Mouse (Mus musculus): ENCODE data around the gene Terb1.

The Terb1 gene

DNA sequence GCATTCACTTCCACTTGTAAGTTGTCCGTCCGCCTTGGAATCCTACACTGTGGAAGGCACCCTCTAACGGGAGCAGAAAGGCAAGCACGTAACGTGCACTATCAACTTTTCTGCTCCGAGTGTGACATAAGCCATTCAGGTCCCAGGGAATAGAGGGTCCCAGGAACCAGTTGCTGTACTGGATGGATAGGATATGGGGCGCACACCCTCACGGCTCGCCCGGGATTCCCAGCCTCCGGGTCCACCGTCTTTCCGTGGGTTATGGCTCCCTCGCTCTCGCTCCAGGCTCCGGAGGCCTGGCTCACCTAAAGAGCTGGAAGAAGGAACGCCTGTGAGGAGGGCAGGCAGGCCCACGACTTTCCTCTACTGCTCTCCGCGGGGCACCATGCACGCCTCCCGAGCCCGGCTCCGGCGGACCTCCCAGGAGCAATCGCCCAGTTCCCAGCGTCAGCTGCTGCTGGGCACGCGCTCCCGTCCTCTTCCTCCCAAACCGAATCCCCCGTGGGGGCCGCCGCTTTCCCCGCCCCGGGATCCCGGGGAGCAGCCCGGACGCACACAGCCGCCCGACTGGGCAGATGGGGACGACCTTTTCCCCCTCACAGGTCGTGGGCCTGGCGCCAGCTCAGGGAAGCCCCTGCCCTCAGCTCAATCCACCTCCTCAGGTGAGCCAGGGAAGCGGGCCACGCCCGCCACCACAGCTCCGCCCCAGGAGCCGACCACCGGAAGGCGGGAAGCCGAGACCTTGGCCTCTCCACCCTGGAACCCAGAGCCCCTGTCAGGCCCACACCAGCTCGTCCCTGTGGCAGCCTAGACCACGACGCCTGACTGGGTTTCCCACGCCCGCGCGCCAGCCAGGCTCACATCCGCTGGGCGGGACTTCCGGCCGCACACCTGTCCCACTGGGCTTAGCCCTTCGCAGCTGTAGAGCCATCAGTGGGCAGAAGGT, at the start of gene Terb1:
Gene Terb1 (minus strand): TSS at position 850 of the 946 bp plus-strand sequence.
- in situ Hi-C loops (cut with MboI, MseI), result no loop called here

DNA sequence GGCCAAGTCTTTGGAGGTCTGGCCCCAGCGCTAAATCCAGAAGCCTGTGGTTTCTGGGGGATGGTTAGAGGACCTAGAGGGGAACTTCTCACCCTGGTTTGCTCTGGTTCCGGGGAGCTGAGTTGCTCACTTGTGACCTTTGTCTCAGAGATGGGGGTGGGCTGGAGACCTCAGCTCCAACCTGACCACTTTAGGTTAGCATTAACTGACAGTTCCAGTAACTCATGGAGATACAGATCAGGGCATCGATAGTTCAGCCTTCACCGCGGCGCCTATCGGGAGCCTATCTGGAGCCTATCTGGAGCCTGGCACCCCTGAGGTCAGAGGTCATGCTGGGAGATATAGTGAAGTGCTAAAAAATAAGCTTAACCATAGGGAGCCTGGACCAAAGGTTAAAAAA, 47.5 kb upstream of the Terb1 start:
- in situ Hi-C loops (cut with MboI, MseI), result no loop called here

DNA sequence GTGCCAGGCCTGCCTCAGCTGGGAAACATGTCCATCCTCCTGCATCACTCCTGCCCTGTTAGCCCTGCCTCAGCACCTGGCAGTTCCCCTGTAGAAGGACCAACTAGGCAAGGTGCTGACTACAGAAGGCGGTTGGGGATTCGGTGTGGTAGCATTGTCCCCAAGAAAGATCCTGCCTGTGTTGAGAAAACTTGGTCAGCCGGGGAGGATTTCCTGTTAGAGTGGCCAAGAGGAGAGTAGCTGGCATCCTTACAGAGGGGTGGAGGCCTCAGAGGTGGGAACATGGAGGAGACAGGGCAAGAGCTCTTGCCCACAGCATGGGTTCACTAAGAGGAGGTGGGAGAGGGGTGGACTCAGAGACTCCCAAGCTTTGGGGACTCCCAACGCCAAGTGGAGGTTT, 45.5 kb upstream of the Terb1 start:
- in situ Hi-C loops (cut with MboI, MseI), result no loop called here

DNA sequence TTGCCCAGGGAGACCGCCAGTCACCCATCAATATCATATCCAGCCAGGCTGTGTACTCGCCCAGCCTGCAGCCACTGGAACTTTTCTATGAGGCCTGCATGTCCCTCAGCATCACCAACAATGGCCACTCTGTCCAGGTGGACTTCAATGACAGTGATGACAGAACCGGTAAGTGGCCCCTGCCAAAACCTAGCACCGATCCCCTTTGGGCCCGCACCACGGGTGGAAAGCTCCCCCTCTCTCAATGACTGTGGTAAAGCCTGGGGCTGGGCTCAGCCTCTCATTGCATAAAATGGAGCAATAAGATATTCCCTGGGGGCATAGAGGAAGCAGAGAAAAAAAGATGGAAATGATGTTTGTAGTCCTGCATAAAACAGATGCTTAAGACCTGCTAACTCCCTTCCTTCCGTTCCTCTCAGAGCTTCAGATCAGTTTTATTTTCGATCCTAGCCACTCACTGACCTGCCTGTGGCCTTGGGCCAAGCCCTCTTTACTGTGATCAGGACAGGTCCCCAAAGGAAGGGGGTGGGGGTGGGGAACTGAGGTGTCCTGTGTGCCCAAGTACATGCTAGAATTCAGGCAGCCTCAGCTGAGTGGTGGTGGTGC, 33.8 kb upstream of the Terb1 start:
- in situ Hi-C loops (cut with MboI, MseI), result no loop called here

DNA sequence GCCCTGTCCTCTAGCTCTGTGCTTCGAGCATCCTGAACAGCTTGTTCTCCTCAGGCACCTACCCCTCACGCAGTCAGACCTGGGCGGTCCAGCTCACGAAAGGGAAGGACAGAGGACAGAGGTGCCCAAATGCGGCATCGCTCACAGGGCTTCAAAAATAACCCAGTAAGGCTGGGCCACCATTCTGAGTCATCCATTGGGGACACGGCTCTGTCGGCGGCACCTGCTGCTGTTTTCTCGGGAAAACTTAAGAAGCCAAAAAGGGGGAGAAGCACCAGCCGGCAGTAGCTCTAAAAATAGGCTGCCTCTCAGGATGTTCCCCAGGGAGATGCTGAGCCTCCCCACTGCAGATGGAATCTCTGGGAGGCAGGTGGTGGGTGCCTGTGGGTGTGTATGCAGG, 32.5 kb upstream of the Terb1 start:
- in situ Hi-C loops (cut with MboI, MseI), result no loop called here

DNA sequence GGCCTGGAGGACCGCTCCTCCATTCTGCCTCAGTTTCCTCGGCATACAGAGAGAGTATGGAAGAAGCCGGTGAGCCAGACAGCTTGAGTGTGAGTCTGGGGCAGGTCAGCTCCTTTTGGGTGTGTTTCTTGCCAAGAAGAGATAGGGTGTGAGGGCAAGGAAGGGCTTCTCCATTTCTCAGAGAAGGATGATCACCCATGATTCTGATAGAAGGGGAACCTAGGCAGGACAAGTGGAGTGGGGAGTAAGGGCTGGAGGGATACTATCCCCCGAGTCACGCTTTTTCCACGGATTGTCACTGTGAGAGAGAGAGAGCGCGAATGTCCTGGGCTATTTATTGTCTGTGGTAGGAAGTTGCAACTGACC, 31.8 kb upstream of the Terb1 start:
- in situ Hi-C loops (cut with MboI, MseI), result no loop called here

DNA sequence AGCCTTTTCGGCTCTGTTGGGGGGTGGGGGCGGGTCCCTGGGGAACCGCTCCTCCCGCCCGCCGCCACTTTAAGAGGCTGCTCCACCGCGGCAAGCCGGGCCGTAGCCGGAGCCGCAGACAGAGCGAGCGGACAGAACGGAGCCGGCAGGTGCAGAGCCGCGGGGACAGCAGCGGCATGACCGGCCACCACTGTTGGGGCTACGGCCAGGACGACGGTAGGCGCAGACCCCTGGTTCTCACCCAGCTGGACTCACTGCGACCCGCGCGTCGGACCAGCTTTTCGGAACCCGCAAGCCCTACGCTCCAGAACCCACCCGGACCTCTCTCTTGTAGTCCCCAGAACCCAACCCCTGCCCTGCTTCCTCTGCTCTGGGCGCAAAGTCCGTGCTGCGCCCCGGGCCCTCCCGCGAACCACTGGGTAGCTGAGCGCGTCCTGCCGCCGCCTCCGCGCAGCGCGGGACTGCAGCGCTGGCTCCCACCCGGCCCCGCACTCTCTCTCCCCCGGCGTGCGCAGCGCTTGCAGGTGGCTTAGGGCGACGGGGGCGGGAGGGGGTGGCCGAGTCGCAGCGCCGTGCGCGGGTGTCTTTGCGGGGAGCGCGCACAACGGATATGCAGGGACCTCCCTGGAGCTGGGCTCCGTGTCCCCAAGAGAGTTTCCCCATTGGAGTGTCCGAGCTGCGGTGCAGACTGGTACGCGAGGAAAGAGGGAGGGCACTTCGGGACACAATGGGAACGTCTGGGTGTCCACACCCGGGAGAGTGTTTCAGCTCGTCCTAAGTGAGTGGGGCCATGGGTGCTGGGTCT, 31.2 kb upstream of the Terb1 start:
- in situ Hi-C loops (cut with MboI, MseI), result no loop called here

DNA sequence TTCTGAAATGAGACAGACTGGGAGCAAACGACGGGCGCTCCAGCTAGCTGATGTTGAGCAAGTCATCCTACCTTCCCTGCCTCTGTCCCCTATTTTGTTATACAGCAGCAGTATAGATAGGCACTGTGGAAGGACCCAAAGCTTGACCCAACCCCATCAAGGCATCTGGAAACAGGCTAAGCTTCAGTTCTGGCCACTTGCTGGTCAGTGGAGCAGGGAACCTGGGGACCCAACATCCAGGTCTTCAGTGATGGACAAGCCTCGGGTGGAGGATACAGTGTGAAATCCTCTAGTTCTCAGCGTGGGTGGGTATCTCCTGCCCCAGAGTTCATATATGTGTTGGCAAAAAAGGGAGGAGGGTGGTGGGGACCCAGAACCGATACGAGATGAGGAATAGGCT, 30.5 kb upstream of the Terb1 start:
- in situ Hi-C loops (cut with MboI, MseI), result no loop called here

DNA sequence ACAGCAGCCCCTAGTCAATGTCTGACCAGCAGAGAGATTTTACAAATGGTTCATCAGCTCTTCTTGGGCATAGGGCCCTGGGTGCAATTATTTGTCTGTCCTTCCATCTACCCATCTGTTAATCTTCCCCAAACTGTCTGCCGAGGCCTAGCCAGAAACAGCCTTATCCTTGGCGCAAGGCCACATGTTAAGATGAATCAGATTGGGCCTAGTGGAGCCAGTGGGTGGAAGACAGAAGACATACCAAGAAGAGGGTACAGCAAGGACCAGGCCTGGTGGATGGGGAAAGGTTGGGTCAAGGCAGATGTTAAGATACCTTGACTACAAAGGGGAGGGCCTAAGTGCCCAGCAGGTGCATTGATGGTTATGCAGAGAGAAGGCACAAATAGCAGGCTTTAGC, 29.9 kb upstream of the Terb1 start:
- in situ Hi-C loops (cut with MboI, MseI), result no loop called here

DNA sequence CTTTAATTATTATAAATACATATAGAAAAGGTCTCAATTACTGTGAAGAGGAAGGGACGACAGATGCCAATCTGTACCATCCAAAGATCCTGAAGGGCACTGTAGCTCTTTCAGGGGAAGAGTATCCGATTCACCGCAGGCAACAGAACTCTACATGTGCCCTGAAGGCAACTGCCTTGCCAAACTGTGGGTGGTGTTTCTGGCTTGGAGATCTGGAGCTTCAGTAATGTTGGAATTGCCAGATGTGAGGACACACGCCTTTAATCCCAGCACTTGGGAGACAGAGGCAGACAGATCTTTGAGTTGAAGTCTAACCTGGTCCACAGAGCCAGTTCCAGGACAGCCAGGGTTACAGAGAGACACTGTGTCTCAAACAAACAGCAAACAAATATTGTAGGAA, 29.2 kb upstream of the Terb1 start:
- in situ Hi-C loops (cut with MboI, MseI), result no loop called here

DNA sequence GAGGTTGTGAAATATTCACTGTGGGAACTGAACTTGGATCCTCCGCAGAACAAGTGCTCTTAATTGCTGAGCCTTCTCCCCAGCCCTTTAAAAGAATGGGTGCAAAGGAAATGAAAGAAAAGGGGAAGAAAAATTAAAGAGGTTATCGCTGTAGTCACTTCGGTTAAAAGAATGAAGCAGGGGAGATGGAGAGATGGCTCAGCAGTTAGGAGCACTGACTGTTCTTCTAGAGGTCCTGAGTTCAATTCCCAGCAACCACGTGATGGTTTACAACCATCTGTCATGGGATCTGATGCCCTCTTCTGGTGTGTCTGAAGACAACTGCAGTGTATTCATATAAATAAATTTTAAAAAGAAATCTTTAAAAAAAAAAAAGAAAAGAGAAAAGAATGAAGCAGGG, 26.3 kb upstream of the Terb1 start:
- in situ Hi-C loops (cut with MboI, MseI), result no loop called here

DNA sequence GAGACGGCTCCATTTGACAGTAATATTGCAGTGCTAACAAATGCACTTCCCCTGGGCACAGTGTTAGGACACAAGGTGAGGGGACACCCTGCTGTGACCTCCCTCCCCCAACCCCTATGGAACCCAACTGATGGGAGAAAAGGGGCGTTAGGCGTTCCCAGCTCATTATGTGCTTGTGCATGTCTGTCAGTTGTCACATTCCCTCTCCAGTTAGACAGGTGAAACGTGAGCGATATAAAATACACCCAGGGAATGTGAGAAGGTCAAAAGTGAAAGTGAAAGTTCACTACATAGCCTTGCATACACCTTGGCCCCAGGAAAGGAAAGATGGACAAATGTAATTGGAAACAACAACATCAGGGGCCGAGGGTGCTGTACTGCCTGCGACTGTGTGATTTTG, 25.7 kb upstream of the Terb1 start:
- in situ Hi-C loops (cut with MboI, MseI), result no loop called here

DNA sequence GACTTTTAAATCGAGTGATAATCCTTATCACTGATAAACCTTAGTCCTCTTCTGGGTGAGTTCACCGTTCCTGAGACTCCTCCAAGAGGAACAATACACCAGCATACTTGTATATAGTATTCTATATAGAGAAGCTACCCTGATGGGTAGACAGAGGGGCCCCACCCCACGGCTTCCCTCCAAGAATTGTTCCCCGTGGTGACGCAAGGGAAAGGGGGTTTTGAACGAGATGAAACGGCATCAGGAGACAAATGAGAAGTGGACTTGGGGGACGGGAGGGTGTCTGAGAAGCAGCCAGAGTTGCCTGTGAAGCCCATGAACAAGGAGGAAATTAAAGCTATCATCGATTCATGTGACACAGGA, 25.1 kb upstream of the Terb1 start:
- in situ Hi-C loops (cut with MboI, MseI), result no loop called here

DNA sequence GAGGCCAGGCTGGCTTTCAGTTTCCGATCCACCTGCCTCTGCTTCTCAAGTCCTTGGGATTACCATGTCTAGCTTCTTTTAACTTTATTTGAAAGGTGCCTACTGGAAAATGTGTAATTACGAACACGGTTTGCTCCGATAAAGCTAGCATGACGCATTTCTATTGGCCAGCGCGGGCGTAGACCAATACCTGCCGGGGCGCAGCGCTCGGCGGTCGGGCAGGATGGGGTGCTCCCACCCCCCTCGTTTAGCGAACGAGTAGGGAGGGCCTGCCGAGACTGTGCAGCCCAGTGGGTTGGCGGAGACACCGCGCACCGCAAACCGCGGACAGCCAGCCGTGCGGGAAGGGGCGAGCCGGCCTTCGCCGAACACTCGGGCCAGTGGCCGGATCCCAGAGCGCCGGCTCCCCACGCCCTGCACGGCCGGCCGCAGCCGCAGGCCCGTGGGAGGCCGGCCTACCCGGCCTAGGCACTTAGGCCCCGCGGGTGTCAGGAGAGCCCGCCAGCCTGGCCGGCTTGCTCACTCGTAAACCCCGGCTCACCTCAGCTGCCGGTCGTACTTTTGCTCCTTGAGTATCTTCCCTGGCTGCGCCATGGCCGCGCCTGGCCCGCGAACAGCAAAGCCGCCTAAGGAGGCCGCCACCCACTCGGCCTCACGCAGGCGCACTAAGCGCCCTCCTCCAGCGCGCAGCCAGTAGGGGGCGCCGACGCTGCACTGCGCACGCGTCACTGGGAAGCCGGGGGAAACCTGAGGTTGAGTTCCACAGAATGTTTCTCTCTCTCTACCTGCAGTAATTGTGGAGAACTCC, 24.5 kb upstream of the Terb1 start, which contains the start of the genes Nae1 and Car7:
Gene Nae1 (minus strand): TSS at position 667 of the 808 bp plus-strand sequence.
Gene Car7 (plus strand): TSS at position 719 of the 808 bp plus-strand sequence.
- in situ Hi-C loops (cut with MboI, MseI), result no loop called here

DNA sequence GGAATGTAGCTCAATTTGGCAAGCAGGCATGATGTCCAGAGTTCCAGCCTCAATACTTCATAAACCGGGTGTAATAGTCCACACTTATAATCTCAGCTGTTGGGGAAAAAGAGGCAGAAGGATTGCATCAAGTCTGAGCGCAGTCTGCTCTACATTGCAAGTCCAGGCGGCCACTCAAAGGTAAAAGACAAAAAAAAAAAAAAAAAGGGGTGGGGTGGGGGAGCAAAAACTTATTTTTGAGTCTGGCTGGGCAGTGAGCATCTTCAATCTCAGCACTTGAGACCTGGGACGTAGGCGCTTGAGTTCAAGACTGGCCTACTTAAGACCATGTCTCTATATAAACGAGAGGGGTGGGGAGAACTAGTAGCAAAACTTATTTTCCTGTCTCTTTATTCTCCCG, 23.8 kb upstream of the Terb1 start:
- in situ Hi-C loops (cut with MboI, MseI), result no loop called here

DNA sequence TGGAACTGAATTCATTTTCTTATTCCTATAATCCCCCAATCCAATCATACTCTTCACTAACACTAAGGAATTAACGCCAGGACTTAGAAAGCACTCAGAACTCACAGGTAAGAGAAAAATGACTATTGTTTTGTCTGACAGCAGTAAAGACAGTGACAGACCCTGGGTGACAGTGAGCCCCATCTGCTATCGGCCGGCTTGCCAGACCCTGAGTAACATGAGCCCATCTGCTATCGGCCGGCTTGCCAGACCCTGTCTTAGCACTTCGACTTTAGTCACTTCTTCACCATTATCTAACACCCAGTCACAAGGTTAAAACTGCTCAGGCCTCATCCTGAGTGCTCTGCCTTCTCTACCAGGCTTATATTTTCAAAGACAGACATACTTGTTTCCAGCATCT, 20.0 kb upstream of the Terb1 start:
- in situ Hi-C loops (cut with MboI, MseI), result no loop called here

DNA sequence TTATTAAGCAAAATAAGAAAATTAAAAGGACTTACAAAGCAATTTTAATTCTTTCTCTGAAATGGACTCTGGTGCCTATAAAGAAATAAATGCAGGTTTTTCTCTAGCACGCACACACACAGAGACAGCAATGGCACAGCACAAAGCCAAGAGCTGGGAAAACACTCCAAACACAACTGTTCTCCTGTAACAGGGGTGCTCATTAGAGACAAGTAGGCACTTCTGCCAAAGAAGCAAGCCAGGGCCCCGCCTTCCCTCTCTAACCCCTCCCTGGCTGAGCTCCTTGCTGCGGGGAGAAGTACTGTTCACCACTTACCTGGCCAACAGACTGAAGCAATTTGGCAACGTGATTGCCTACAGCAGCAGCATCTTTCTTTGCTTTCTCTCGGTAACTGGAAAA, 8.2 kb upstream of the Terb1 start:
- in situ Hi-C loops (cut with MboI, MseI), result no loop called here

DNA sequence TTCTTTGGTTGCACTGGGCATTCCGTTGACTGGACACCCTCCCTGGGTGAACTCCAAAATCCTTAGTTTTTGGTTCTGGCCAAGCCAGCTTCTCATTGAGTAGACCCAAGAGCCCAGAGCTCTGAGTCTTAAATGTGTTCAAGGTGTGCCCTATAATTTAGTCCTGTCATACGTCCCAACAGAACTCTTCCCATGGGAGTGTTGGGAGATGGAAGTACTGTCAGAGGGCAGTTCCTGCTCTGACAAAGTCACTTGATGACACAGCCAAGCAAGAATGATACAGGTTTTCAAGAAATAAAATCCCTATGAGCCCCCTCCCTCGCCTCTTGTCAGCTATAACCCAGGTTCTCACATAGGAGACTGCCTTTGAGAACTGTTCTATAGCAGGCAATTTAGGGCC, 424 bp upstream of the Terb1 start:
- in situ Hi-C loops (cut with MboI, MseI), result no loop called here

DNA sequence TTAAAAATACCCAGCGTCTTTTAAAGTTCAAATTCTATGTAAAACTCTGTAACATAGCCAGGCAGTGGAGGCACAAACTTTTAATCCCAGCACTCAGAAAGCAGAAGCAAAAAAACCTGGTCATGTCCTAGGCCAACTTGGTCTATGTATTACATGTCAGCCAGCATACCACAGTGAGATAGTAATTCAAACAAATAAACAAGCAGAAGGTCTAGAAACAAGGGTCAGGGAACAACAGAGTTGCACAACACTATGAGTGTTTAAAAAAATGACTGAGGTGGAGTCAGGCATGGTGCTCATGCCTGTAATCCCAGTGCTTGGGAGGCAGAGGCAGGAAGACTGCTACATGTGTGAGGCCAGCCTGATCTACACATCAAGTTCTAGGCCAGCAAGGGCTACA, 30.6 kb downstream of the Terb1 start:
- in situ Hi-C loops (cut with MboI, MseI), result loop anchor here (25.0 kb wide), 1 partner anchor 1117 kb away; no protein-coding TSS in a partner anchor

DNA sequence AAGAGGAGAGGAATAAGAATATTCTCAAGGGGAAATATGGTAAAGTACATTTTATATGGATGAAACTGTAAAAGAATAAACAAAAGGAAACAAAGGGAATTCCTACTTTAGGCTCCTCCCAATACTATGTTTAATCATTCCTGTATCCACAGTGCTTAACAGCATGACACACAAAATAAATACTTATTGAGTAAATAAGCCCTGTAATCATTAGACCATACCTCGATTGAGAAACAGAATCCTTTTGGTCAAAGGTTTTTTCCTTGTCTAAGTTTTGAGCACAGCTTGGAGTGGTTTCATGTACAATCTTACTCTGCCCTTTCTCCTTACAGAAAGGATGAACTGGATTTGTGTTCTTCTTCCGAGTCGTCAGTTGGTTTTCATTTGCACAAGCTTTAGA, 37.2 kb downstream of the Terb1 start:
- in situ Hi-C loops (cut with MboI, MseI), result no loop called here

DNA sequence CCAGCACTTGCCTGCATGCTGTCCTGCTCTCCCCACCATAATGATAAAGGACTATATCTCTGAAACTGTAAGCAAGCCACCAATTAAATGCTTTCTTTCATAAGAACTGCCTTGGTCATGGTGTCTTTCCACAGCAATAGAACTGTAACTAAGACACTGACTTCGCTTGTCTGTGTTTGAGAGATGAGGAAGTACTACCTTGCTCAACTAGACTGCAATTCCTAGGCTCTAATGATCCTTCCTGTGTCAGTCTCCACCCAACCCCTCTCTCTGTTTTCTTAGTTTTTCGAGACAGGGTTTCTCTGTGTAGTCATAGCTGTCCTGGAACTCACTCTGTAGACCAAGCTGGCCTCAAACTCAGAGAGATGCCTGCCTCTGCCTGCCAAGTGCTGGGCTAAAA, 42.2 kb downstream of the Terb1 start:
- in situ Hi-C loops (cut with MboI, MseI), result no loop called here

DNA sequence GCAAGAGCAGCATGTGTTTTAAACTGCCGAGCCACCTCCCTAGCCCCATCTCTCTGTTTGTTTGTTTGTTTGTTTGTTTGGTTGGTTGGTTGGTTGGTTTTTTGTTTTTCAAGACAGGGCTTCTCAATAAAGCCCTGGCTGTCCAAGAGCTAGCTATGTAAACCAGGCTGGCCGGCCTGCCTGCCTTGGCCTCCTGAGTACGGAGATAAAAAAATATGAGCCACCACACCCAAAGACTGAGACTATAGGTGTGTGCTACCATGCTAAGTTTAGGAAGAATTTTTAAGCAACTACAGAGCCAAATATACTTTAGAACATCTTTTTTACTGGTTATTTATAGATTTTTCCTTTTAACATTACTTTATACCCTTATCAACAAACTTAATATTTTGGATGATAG, 57.5 kb downstream of the Terb1 start:
- in situ Hi-C loops (cut with MboI, MseI), result no loop called here
